Mouse (Mus musculus) B cell, adult 2 months (primary cell): Measurements from ENCODE around the gene Zdhhc8.

Experiments used
- DNase-seq, 2 experiments: peaks; one replicate each; pipeline ENCODE4 v3.0.0; 2022

Zdhhc8 gene

DNA sequence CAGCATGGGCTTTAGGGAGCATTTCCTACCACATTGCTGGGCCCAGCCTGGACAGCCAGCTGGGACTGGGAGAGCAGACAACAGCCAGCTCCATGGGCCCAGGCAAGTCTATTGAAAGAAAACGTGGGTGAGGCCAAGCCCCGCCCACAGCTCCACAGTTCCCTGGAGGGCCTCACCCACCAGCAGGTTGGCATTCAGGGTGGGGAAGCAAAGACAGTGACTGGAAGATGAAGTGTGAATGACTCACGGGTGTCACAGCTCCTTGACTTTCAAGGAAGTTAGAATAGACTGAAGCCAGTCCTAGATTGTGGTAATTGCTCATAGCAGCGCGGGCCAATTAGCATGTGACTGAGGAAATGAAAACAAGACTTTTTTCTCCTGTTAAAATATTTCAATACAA is 39.9 kb downstream of the Zdhhc8 start:
- peak; percentile 49 to 59 for DNase-seq

- no peak for DNase-seq
These were observed 40.5 kb downstream of the Zdhhc8 start for GRCm38 (mm10) chr16:18194208-18194985.

GRCm38 (mm10) chr16:18191006-18191405 is 43.9 kb downstream of the Zdhhc8 start:
- no peak for DNase-seq

DNA sequence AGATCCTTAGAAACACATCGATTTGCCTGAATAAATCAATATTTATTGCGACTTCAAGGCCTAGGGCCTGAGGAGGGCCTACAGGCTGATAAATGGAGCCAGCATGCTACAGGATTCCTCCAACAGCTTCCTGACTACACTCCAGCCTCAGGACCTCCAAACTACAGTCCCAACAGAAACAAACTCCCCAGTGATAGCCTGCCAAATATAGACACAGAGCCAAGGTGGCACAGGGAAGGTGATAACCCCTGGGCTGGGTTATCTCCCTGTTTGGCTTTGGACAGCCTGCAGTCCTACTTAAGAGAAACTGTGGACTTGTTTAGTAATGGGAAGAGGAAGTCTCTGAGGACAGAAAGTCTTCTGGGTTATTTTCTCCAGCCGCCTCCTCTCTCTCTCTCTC is 47.7 kb downstream of the Zdhhc8 start:
- no peak for DNase-seq

DNA sequence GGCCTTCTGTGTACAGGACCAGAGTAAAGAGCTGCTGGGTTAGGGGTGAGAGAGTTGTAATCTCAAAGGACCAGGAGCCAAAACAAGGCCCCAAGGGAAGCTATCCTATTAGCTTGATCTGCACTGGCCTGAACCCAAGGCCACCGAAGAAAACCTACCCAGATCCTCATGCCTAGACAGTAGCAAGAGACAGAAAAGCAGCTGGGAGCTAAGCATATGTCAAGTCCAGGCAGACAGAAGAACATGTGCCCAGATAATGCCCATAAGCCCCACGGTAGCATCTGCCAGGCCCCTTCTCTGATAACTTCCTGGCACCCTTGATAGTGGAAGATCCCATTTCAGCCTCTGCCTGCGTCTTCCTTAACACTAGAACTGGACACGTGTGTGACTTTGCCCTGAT is 48.1 kb downstream of the Zdhhc8 start:
- no peak for DNase-seq

GRCm38 (mm10) chr16:18185715-18186449 is 49.1 kb downstream of the Zdhhc8 start:
- peak in 1 of 2 experiments; percentile 8 for DNase-seq

DNA sequence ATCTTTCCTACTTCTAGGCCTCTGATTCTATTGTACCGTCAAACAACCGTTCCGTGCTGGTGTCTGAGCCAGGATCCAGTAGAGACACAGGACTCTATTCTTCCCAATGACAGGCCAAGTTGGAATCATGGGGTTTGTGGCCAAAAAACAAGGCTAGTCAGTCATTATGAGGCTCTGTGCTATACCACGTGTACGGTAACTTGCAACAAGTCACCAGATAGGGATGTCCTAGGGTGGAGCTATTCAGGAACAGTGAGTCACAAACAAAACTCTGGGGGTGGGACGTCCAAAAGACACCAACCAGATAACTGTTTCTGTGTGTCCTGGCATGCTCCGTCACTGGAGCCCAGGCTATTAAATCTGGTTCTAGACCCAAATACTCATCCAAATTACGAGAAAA is 52.2 kb downstream of the Zdhhc8 start:
- DNase-seq = no peak

DNA sequence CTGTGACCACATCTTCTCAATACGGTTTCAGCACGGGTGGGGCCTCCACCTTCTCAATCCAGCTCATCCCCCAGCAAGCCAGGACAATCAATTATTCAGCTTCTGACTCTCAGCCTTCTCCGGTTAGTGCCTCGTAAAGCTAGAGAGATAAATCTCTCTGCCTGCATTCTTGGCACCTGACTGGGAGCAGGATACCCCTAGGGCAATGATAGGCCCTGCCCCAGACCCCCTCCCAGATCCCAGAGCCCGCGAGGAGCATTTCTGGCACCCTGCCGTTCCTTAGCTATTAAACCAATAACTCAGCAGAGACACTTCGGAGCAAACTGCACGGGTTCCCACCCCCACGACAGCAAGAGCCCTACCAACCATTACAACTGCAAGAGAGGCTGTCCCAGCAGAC is 53.5 kb downstream of the Zdhhc8 start:
- DNase-seq = no peak

GRCm38 (mm10) chr16:18179591-18179990 is 55.3 kb downstream of the Zdhhc8 start:
- no peak for DNase-seq

GRCm38 (mm10) chr16:18176758-18177157 is 58.2 kb downstream of the Zdhhc8 start:
- peak in 1 of 2 experiments; percentile 6 for DNase-seq

DNA sequence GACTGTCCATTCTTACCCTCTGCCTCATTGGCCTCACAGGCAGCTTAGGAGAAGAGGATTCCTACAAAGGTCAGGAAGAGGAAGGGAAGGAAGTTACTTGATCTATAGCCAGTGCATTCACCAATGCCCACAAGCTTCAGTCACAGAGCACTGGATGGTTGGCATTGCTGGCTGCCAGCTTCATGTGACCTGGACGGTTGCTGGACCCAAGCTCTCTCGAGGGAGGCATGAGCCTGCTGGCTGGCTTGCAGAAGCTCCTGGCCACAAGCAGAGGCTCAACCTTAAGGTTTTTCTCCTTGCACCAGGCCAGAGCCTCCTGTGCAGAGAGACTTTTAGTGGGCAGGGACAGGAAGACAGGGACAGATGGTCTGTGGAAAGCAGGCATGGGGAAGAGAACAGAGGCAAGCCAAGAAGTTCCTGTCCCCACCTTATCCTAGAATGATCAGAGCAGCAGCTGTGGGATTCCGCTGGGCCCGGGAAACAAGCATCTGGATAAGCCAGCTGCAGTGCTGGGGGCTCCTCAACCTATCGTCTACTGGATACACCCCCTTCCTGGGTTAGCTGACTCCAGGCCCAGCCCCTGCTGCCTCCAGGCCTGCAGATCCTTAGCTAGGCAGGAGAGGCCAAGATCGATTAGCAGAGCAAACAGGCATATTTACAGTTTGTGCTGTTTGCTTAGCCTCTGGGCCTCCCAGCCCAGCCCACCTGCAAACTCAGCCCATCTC is 59.0 kb downstream of the Zdhhc8 start:
- no peak for DNase-seq

GRCm38 (mm10) chr16:18173788-18174187 is 61.1 kb downstream of the Zdhhc8 start:
- no peak for DNase-seq

DNA sequence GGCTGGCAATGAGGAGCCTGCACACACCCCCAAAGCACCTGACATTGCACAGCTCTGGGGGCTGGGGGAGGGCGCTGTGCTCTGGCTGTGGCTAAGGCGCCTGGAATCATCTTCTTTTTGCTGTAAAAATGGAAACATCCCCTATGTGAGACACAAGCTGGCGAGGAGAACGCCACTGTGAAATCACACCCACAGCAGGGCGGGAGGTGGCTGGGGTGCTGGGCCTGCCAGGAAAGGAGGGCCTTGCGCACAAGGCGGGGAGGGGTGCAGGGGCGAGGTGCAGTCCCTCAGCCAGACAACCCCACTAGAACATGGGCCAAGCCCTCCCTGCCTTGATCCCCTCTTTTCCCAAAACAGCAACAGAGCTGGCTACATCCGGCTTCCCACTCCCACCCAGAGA is 61.7 kb downstream of the Zdhhc8 start:
- DNase-seq = no peak

- peak; percentile 86 to 87 for DNase-seq
These were observed 62.6 kb downstream of the Zdhhc8 start for GRCm38 (mm10) chr16:18172266-18172855.
